Mouse (Mus musculus): ENCODE data around the gene Adamts18.

The Adamts18 gene

GRCm38 (mm10) chr8:113656154-113656553, 192.4 kb downstream of the Adamts18 start:
- no peak for DNase-seq

GRCm38 (mm10) chr8:113653151-113653550, 195.4 kb downstream of the Adamts18 start:
- no peak for DNase-seq

- DNase-seq = no peak
Measured at GRCm38 (mm10) chr8:113652450-113652849, 196.1 kb downstream of the Adamts18 start.

All from lung, postnatal 14 days (tissue).